Mouse (Mus musculus) leukemia stem cell, adult 10-12 weeks (primary cell): ENCODE results near the gene Cldn9. TPM values are rescaled to one million over a fixed set of nuclear protein-coding genes. Genes with fewer than 3 reads are reported as not detected.

Experiments
- polyA plus RNA-seq: library from polyadenylated mRNA; stranded (reverse); fragments of >175 nt; gene quantifications from 2 replicates; pipeline ENCODE4 v1.2.3, GENCODE M21; 2012; ENCODE audit warnings: low replicate concordance

The Cldn9 gene
- polyA plus RNA-seq, result not detected in 2 replicates

DNA sequence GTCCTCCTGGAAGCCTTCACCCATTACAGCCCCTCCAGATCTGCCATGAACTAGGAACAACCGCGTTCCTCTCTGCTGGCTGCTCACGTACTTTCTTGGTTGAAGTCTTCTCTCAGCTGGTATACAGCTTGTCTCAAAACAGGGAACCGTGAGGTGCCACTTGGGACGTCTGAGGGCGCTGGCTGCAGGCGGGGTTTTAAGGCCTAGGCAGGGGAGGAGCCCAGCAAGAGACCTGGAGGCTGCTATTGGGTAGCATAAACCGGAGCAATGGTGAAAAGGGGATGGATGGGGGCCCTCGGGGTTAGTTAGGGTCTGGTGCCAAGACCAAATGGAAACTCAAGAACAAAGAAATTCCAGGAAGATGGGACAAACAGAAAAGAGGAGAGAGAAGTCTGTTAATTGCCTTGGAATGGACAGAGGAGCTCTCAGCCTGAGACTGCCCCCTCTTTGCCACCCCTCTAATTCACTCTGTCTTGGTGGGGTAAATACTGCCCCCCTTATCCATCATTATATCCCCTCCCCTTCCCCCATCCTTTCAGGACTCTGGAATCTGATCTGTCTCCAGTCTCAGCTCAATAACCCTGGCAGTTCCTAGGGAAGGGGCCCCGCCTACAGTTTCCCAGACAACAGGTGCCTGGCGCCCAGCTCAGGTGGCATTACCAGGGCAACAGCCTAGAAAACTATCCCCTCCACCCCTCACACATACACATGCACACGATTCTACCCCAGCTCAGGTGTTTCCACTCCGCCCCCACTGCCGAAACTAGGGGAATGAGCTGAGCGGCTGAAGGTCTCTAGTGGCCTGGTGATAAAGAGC is at the start of gene Cldn9:
TSS of gene Cldn9 (minus strand) at position 171 of the 817 bp plus-strand sequence.

DNA sequence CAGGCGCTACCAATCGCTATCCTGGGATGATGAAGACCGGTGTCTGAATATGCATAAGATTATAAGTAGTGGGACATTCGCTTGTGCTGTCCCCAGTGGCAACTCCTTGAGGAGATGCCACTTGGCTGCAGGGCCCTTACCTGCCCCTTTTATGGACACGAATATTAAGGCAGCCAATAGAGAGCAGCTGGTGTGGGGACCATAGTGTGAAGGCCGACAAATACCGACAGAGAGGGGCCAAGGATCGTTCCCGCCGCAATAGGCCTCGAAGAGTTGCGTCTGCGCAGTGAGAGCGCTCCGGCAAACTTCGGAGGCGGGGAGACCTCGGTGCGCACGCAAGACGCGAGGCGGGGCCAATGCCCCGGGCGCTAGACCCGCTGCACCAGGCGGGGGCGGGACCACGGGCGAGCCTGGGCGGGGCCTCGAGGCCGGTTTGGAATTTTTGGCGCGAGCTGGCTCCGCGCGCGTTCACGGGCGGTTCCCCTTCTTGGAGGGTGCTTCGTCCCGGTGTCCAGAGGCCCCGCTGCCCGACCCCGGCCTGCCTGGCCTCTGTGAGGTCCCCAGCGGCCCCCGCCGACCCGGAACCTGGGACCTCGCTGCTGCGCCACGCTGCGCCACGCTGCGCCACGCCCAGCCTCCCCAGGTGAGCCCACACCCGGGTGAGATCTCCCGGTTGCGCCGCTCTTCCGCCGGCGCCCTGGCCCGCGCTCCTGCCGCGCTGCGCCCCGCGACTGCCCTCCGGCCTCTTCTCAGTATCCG is 42.4 kb upstream of the Cldn9 start, which contains the start of gene Pkmyt1:
TSS of gene Pkmyt1 (plus strand) at position 338 of the 759 bp plus-strand sequence.

DNA sequence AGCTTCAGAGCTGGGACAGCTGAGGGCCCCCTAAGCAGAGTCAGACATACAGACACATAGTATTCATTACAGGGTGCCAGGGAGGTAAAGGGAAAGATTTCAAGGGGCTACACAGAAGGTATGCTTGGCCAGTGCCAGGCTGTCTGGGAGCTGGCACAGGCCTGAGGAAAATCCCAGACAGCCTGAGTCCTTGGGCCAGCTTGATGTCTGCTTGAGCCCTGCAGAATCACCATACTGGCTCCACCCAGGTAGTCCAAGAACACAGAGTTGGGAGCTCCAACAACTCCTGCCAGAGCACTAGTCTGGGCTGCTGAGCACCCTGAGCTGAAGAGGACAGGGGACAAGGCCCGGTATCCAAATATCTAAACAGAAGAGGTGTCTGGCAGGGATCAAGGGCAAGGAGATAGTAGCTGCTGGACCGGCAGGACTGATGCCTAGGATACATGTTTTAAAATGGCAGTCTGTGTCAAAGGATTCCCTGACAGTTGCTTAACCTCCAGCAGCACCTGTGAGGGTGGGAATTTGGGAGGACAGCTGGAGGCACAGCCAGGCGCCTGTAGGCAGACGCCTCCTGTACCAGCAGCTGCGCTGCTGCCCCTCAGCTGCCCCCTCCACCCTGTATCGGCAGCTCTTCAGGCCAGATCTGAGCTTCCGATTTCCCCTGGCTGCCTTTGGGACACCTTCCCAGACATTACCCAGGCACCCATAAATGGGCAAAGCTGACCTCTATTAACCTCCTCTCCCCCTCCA is 38.7 kb upstream of the Cldn9 start, which contains the start of gene 1520401A03Rik:
TSS of gene 1520401A03Rik (minus strand) at position 408 of the 750 bp plus-strand sequence.

DNA sequence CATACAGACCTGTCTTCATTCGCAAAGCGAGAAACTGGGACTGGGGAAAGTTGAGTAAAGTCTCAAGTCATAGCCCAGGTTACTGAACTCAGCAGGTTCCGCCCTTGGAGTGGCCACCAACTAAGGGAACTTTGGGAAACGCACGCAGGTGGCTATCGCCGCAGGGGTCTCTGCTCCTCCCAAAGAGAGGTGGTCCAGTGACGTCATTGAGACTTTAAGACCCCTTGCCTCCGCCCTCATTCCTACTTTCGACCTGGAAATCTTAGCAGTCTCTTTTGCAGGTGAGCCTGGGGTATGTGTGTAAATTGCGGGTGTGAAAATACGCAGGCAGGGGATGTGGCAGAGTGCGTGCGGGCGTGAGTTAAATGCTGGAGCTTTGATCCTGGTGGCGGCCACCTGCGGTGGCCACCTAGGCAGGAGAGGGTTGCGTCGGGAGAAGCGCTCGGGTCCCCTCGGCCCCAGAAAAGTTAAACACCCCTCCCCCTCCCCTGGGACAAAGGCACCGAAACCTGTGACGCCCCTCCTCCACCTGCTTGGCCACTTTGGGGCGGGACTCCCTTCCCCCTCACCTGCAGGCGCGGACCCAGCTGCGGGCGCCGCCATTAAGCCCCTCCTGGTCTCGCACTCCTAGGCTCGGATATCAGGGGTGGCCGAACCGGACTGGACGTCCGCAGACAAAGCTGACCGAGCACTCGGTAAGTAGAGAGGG is 4.5 kb downstream of the Cldn9 start, which contains the start of gene Cldn6:
TSS of gene Cldn6 (plus strand) at position 123 of the 709 bp plus-strand sequence.

DNA sequence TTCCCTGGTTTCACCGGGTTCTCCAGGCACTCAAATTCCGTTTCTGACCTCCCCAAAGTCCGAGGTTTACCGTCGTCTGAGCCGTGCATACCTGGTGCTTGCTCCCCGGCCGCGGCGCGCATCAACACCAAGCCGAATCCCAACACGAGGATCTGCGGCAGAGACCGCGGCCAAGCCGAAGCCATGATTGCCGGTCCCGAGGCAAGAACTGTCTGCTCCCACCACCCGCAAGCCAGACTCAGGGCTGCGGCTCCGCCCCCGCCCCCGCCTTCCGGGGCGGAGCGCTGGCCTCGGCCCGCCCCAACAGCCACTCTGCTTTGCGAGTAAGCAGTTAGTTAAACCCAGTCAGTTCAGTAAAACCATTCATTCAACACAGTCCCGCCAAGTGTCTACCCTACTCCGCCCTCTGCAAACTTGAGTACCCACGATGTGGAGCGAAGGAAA is 6.6 kb downstream of the Cldn9 start, which contains the start of gene Tnfrsf12a:
TSS of gene Tnfrsf12a (minus strand) at position 233 of the 444 bp plus-strand sequence.

DNA sequence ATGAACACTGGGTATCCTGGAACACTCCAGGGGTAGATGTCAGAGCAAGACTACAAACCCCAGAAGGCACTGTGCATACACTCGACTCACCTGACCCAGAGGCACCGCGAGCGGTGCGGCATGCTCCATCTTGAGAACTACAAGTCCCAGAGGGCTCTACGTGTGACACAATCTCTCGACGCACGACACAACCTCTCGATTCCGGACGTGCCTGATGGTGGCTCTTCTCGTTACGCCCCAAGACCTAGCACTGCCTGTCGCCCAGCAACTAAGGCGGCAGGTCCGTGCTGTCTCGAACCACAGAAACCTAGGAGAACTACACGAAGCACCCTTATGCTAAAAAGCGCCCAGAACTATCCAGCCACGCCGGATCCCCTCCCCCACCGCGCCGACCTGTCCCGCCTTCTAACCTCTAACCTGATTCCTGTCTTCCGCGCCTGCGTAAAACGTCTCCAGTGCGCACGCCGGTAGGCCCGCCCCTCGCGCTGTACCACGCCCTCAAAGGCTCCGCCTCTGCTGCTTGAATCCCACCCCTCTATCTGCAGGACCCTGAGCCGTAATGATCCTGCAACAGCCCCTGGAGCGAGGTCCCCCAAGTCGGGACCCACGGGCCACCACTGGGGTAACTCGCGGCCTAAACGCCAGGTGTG is 10.3 kb downstream of the Cldn9 start, which contains the start of the genes Hcfc1r1 and Thoc6:
TSS of gene Hcfc1r1 (plus strand) at position 173 of the 650 bp plus-strand sequence.
TSS of gene Thoc6 (minus strand) at position 459 of the 650 bp plus-strand sequence.

DNA sequence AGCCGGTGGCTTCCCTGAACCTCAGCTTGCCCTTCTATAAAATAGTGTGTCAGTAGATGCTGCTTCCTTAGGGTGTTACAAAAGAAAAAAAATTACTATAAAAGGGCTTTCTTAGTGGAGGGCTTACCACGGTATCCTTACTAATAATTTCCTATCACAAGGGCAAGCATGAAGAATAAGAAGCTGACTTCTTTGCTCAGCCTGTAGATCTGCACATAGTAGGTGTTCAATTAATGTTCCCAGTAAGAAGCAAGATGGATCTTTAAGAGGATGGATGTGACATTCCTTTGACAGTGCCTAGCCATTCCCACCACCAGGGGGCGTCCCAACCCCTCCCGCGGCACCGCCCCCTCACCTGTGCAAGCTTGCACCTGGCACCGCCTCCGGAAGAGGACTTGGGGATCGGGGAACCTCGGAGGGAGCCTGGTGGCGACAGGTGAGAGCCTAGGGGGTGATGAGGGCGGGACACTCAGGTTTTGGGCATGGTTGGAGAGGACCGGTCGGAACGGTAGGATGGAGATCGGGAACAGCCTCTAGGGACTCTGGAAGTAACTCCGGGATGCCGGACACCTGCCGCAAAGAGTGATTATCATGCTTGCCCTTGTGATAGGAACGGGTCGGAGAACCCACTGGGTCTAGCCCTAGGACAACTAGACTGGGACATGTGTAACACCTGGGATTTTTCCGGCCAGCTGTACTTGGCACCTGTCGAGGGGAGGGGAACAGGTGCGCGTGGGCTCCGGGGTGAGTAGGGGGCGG is 23.5 kb downstream of the Cldn9 start, which contains the start of gene Bicdl2:
TSS of gene Bicdl2 (plus strand) at position 390 of the 759 bp plus-strand sequence.

DNA sequence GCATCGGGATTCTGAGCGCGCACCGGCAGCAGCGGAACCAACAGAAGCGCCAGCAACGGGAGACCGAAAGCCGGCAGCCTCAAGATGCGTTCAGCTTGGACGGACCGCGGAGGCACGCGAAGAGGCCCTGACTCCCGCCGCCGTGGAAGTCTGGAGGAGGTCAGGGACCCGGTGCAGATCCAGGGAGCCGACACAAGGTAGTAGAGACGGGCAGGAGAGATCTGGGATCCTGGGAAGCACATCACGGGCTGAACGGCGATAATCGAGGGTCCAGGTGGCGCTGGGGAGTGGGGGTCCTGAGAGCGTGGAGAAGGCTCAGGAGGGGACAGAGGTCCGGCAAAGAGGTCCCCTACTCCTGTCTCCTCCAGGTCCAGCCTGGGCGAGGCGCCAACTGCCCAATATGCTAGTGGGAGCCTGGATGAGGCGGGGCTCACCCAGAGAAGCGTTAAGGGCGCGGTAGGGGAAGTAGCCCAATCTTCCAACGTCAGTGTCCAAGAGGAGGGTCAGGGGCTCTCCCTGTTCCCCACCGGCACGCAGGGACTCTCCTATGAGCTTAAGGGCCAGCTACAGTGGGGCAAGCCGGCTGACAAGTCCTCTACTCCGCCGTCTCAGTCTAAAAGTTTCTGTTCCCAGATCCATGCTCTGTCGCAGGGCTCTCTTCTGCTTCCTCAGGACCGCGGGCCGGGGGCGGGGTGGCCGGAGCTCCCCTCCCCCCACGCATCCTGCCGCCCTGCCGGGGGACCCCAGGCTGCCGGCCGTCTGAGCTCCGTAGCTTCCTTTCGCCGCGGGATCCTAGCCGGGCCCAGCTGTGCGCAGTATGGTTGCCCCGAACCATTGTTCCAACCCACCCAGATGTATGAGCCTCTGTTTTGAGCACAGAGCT is 39.0 kb downstream of the Cldn9 start, which contains the start of gene Mmp25:
TSS of gene Mmp25 (minus strand) at position 665 of the 883 bp plus-strand sequence.

Other genes with a start within 250 kb of the Cldn9 start
- gene Vmn2r117, start 204.3 kb downstream of the Cldn9 start, polyA plus RNA-seq, result not detected in 2 replicates
- 9.6 and 13.1 TPM in 2 replicates for gene Zfp213, start 119.8 kb downstream of the Cldn9 start, polyA plus RNA-seq
- gene Zfp13, start 84.5 kb downstream of the Cldn9 start, polyA plus RNA-seq, result 0.40 and 0.80 TPM in 2 replicates
- gene Zscan10, start 83.2 kb downstream of the Cldn9 start, polyA plus RNA-seq, result not detected in 2 replicates
- 2.3 and 2.6 TPM in 2 replicates for gene Mmp25, start 38.7 kb downstream of the Cldn9 start, polyA plus RNA-seq
- 0.36 TPM in 1 of 2 replicates, not detected in the other for gene Bicdl2, start 23.5 kb downstream of the Cldn9 start, polyA plus RNA-seq
- 127 and 166 TPM in 2 replicates for gene Hcfc1r1, start 10.4 kb downstream of the Cldn9 start, polyA plus RNA-seq
- 71.1 and 149 TPM in 2 replicates for gene Thoc6, start 10.1 kb downstream of the Cldn9 start, polyA plus RNA-seq
- gene Tnfrsf12a, start 6.6 kb downstream of the Cldn9 start, polyA plus RNA-seq, result 12.6 and 14.4 TPM in 2 replicates
- not detected in 2 replicates for gene Cldn6, start 4.8 kb downstream of the Cldn9 start, polyA plus RNA-seq
- gene 1520401A03Rik, start 38.8 kb upstream of the Cldn9 start, polyA plus RNA-seq, result not detected in 2 replicates
- 246 and 386 TPM in 2 replicates for gene Pkmyt1, start 42.3 kb upstream of the Cldn9 start, polyA plus RNA-seq
- gene Paqr4, start 56.8 kb upstream of the Cldn9 start, polyA plus RNA-seq, result 2.9 and 33.2 TPM in 2 replicates
- 0.21 and 0.26 TPM in 2 replicates for gene Kremen2, start 61.8 kb upstream of the Cldn9 start, polyA plus RNA-seq
- gene Flywch1, start 87.6 kb upstream of the Cldn9 start, polyA plus RNA-seq, result 22.5 and 23.8 TPM in 2 replicates
- 1.0 and 4.2 TPM in 2 replicates for gene Flywch2, start 102.1 kb upstream of the Cldn9 start, polyA plus RNA-seq
- gene Srrm2, start 106.5 kb upstream of the Cldn9 start, polyA plus RNA-seq, result 176 and 518 TPM in 2 replicates
- 44.9 and 471 TPM in 2 replicates for gene Elob, start 145.1 kb upstream of the Cldn9 start, polyA plus RNA-seq
- 0.80 TPM in 1 of 2 replicates, not detected in the other for gene Prss33, start 152.0 kb upstream of the Cldn9 start, polyA plus RNA-seq
- gene Prss32, start 159.8 kb upstream of the Cldn9 start, polyA plus RNA-seq, result not detected in 2 replicates
- gene Prss41, start 160.1 kb upstream of the Cldn9 start, polyA plus RNA-seq, result 1.9 and 2.1 TPM in 2 replicates
- 0.11 TPM in 1 of 2 replicates, not detected in the other for gene Prss21, start 184.0 kb upstream of the Cldn9 start, polyA plus RNA-seq
- not detected in 2 replicates for gene Dcpp1, start 196.8 kb upstream of the Cldn9 start, polyA plus RNA-seq
- not detected in 2 replicates for gene Dcpp2, start 196.9 kb upstream of the Cldn9 start, polyA plus RNA-seq
- gene Dcpp3, start 233.4 kb upstream of the Cldn9 start, polyA plus RNA-seq, result not detected in 2 replicates